Mouse (Mus musculus) heart, adult 2 months (tissue): ENCODE measurements around the gene BC025920. TPM values are rescaled to one million over a fixed set of nuclear protein-coding genes. Genes with fewer than 3 reads are reported as not detected.

Experiments
- DNase-seq, 2 experiments: peaks; one replicate each; pipeline ENCODE4 v3.0.0; 2021
- H3K27ac ChIP-seq: fragments of 200-600 bp; 2 replicates; pipeline ENCODE4 v1.8.1; 2022
- H3K27me3 ChIP-seq: fragments of 200-500 bp; 2 replicates; pipeline ENCODE4 v1.6.1; 2012; ENCODE audit warnings: mild to moderate bottlenecking, low read length, inconsistent platforms, mixed read lengths; ENCODE audit not compliant: control insufficient read depth, insufficient read depth
- H3K36me3 ChIP-seq: fragments of 200-500 bp; 2 replicates; pipeline ENCODE4 v1.6.1; 2012; ENCODE audit warnings: low read length, inconsistent platforms; ENCODE audit not compliant: control insufficient read depth, insufficient read depth
- H3K4me1 ChIP-seq: fragments of 200-500 bp; 2 replicates; pipeline ENCODE4 v1.6.1; 2011; ENCODE audit warnings: low read length; ENCODE audit not compliant: control insufficient read depth, insufficient read depth
- H3K4me3 ChIP-seq: fragments of 200-600 bp; 2 replicates; pipeline ENCODE4 v1.8.1; 2022
- H3K79me2 ChIP-seq: fragments of 200-500 bp; replicated peaks from 2 replicates; pipeline ENCODE4 v1.6.1; 2012; ENCODE audit warnings: mild to moderate bottlenecking, inconsistent platforms, low read length, moderate library complexity, mixed read lengths; ENCODE audit not compliant: control insufficient read depth, insufficient read depth
- H3K9ac ChIP-seq: fragments of 200-500 bp; 2 replicates; pipeline ENCODE4 v1.6.1; 2012; ENCODE audit warnings: low read depth, mild to moderate bottlenecking, control low read depth, inconsistent platforms, low read length, mixed read lengths
- CTCF ChIP-seq: fragments of 200-600 bp; IDR thresholded peaks from 2 replicates; pipeline ENCODE4 v1.8.1; 2022; ENCODE audit warnings: antibody characterized with exemption, mild to moderate bottlenecking, moderate library complexity
- EP300 ChIP-seq: fragments of 200-500 bp; IDR thresholded peaks from 2 replicates; pipeline ENCODE4 v1.6.1; 2011; ENCODE audit warnings: low read depth, low read length, control low read depth; ENCODE audit not compliant: insufficient read depth
- POLR2A ChIP-seq: fragments of 200-500 bp; IDR thresholded peaks from 2 replicates; pipeline ENCODE4 v1.6.1; 2011; ENCODE audit warnings: mild to moderate bottlenecking, low read depth, low read length, control low read depth; ENCODE audit not compliant: insufficient read depth
- WGBS: fragments of 180-500 bp; shearing (Covaris S2); methylation state at CpG from one replicate; pipeline ENCODE4 v1.1.7; 2018; 5-methylcytosine and 5-hydroxymethylcytosine counted together
- intact Hi-C: fragments of 180-260 bp; cut with DNase I; formaldehyde crosslinking; loops from one replicate; pipeline ENCODE4 v1.15.1; 2025
- polyA plus RNA-seq: library from polyadenylated mRNA; depleted of rRNA; stranded (reverse); fragments of >200 nt; gene quantifications from 2 replicates; pipeline ENCODE4 v1.2.3, GENCODE M21; 2012
- total RNA-seq, 2 experiments: library from RNA; stranded (reverse); gene quantifications; 2 replicates each; pipeline ENCODE4 v1.2.3; 2021

BC025920 gene
- total and polyA plus RNA-seq, 3 experiments, result 1.9 to 3.7 (median 2.5) TPM

DNA sequence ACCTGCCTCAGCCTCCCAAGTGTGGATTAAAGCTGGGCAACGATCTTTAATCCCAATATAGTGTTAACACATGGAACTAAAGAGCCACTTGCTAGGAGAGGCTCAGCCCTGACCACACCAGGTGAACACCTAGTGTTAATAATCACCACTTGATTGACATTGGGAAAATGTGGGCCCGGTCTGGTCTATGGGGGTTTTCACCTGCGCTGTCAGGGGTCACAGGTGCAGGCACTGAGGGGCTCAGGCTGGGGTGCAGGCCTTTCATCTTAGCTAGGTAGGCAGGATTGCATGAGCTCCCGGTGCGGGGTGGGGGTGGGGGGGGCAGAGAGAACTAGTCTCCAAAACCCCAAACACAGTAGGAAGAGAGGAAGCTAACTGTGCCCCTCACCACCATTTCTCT, 6.4 kb upstream of the BC025920 start:
- 84% methylated on average over 5 of the region's 5 CpGs for WGBS
- Histone ChIP-seq H3K4me3 (no peak overlapping the region), H3K4me1 (peaks cover 10% of the 10 kb centered on the region), H3K27me3 (no peaks in the 10 kb centered on the region), H3K9ac (no peak overlapping the region), H3K27ac (no peak overlapping the region), H3K36me3 (no peaks in the 10 kb centered on the region), H3K79me2 (no peaks in the 10 kb centered on the region)
- intact Hi-C loops, result loop anchor here (2.0 kb wide), 1 partner anchor 25 kb away; the partner anchor contains the start of gene Tle2
- DNase-seq, result no peak
- TF ChIP-seq EP300, result no peak
- no peak for TF ChIP-seq POLR2A
- TF ChIP-seq CTCF, result no peak

DNA sequence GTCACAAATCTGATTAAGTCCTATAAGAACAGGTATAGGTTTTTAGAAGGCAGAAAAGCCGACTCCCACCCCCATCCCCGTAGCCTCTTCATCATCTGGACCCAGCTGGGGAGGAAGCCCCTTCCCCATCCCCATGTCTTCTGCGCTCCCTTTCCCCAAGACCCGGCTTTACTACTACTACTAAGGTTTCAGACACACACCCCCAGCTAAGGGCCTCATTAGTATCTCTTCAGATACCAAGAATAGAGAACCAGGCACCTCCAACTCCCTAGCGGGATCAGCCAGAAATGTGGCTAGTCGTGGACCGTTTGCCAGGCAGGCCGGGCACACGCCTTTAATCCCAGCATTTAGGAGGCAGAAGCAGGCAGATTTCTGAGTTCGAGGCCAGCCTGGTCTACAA, 6.0 kb upstream of the BC025920 start:
- no peak overlapping the region for H3K9ac ChIP-seq
- WGBS, result 53% methylated on average over 10 of the region's 10 CpGs
- no peak overlapping the region for H3K4me3 ChIP-seq
- no peaks in the 10 kb centered on the region for H3K79me2 ChIP-seq
- no peaks in the 10 kb centered on the region for H3K36me3 ChIP-seq
- H3K27me3 ChIP-seq, result no peaks in the 10 kb centered on the region
- intact Hi-C loops, result no loop called here
- no peak for DNase-seq
- no peak for TF ChIP-seq EP300
- TF ChIP-seq POLR2A, result no peak
- TF ChIP-seq CTCF, result no peak
- peaks cover 13% of the 10 kb centered on the region for H3K4me1 ChIP-seq
- peak overlapping the region; percentile 55; the same call in 1 of the 2 replicates for H3K27ac ChIP-seq

DNA sequence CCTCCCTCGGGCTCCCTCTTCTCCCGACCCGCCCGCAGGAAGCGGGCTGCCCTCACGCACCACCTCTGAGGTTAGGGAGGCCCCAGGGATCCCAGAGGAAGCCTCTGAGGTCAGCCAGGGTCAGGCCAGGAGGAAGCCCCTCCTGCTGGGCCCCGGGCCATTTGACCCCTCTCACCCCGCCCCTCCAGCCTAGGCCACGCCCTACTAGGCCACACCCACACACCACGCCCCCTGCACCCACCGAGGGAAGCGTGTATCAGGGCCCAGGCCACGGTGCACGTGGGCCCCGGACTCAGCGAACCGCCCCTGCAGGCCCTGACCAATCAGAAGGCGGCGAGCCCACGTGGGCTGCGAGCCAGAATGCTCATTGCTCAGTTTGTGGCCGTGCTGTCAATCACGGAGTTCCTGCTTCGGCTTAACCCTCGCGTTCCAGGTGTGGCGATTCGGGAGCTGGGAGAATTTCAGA, 5.3 kb upstream of the BC025920 start, which contains the start of gene Tle6:
Gene Tle6, minus strand, starts transcription at position 336 of the 466 bp plus-strand sequence.
- DNase-seq, result peak; percentile 93 to 94
- Histone ChIP-seq H3K27me3 (no peaks in the 10 kb centered on the region), H3K9ac (peak within 1 kb of the TSS; percentile 7), H3K36me3 (no peaks in the 10 kb centered on the region), H3K79me2 (no peaks in the 10 kb centered on the region), H3K27ac (peak within 1 kb of the TSS; percentile 55), H3K4me1 (peaks cover 13% of the 10 kb centered on the region), H3K4me3 (peak within 1 kb of the TSS; percentile 42)
- TF ChIP-seq CTCF (no peak), EP300 (no peak), POLR2A (0 out of 2 replicates have a peak, but pooled peaks have one; percentile 24)
- intact Hi-C loops, result no loop called here
- WGBS, result 1% methylated on average over 28 of the region's 28 CpGs

DNA sequence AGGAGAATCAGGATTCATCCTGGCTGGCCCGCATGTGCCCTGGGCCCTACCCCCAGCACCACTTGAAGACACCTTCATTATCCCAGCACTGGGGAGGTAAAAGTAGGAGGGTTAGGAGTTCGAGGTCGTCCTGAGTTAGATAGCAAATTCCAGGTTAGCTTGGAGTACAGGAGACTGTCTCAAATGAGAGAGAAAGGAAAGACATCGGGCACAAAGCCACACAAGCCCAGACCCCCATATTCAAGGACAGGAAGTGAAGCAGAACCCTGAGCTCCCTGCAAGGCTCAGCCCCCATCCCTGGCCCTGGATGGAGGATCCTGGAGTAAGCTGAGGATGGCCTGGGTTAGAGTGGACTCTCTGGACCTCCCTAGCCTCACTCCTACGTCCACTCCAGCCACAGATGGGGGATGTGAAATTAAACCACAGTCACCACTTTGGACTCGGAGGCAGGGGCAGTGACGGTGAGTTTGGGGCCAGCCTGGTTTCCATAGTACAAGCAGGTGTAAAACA, 4.6 kb upstream of the BC025920 start:
- intact Hi-C loops, result no loop called here
- DNase-seq, result no peak
- Histone ChIP-seq H3K4me1 (peaks cover 11% of the 10 kb centered on the region), H3K27me3 (no peaks in the 10 kb centered on the region), H3K4me3 (peak overlapping the region; percentile 42), H3K79me2 (no peaks in the 10 kb centered on the region), H3K9ac (peak overlapping the region; percentile 7), H3K36me3 (no peaks in the 10 kb centered on the region), H3K27ac (peak overlapping the region; percentile 55)
- TF ChIP-seq CTCF (no peak), EP300 (no peak), POLR2A (no peak)
- 43% methylated on average over 7 of the region's 7 CpGs for WGBS

DNA sequence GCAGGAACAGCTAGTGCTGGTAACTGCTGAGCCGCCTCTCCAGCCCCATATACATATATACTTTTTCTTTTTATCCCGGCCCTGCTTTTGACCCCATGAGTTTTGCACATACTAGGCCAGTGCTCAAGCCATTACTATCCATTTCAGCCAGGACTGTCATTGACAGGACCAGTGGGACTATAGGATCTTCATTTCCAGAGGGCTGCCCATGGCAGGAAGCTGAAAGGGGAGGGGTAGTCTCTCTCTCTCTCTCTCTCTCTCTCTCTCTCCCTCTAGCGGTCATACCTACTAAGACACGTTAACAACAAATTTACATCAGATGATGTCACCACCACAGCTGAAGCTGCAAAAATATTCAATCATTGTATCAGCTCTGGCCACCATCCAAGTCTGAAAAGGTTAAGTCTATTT, 3.3 kb upstream of the BC025920 start:
- Histone ChIP-seq H3K36me3 (no peaks in the 10 kb centered on the region), H3K9ac (no peak overlapping the region), H3K4me1 (peaks cover 12% of the 10 kb centered on the region), H3K27me3 (no peaks in the 10 kb centered on the region), H3K4me3 (no peak overlapping the region), H3K79me2 (no peaks in the 10 kb centered on the region), H3K27ac (no peak overlapping the region)
- TF ChIP-seq EP300 (no peak), CTCF (peak; percentile 75)
- WGBS, result 25% methylated on average over 4 of the region's 4 CpGs
- DNase-seq, result peak in 1 of 2 experiments; percentile 30
- intact Hi-C loops, result no loop called here
